Mouse (Mus musculus) Muller cell, postnatal 12 days (primary cell): ENCODE data around the gene Tomm40l.

Source experiments
- DNase-seq: peaks from one replicate; pipeline ENCODE4 v3.0.0-alpha.2; 2015; ENCODE audit errors: inconsistent ontology term

Gene Tomm40l

GRCm38 (mm10) chr1:171229750-171230149, 7.4 kb upstream of the Tomm40l start:
- DNase-seq, result no peak

- DNase-seq, result no peak
Observed at GRCm38 (mm10) chr1:171227879-171228278, 5.6 kb upstream of the Tomm40l start.

GRCm38 (mm10) chr1:171226780-171227179, 4.5 kb upstream of the Tomm40l start:
- no peak for DNase-seq

GRCm38 (mm10) chr1:171224857-171225256, 2.5 kb upstream of the Tomm40l start, which contains the start of gene Apoa2:
TSS of gene Apoa2 (plus strand) at chr1:171225054.
- no peak for DNase-seq

GRCm38 (mm10) chr1:171223796-171224195, 1.5 kb upstream of the Tomm40l start:
- DNase-seq, result no peak

- DNase-seq, result no peak
Observed at GRCm38 (mm10) chr1:171223168-171223567, 854 bp upstream of the Tomm40l start.

GRCm38 (mm10) chr1:171221281-171222193, 777 bp downstream of the Tomm40l start:
- no peak for DNase-seq

GRCm38 (mm10) chr1:171220871-171221270, 1.4 kb downstream of the Tomm40l start:
- peak; percentile 76 for DNase-seq

- no peak for DNase-seq
Observed at GRCm38 (mm10) chr1:171216241-171216955, 5.9 kb downstream of the Tomm40l start.

- no peak for DNase-seq
Observed at GRCm38 (mm10) chr1:171213801-171214496, 8.4 kb downstream of the Tomm40l start, which contains the start of gene Nr1i3. TSS of gene Nr1i3 (plus strand) at chr1:171213970.

GRCm38 (mm10) chr1:171212854-171213253, 9.5 kb downstream of the Tomm40l start:
- no peak for DNase-seq

GRCm38 (mm10) chr1:171209409-171209808, 12.9 kb downstream of the Tomm40l start:
- no peak for DNase-seq

- DNase-seq, result no peak
Observed at GRCm38 (mm10) chr1:171205704-171206493, 16.4 kb downstream of the Tomm40l start.

- DNase-seq, result no peak
Observed at GRCm38 (mm10) chr1:171204249-171204644, 18.1 kb downstream of the Tomm40l start.

- no peak for DNase-seq
Observed at GRCm38 (mm10) chr1:171203471-171204248, 18.7 kb downstream of the Tomm40l start.

GRCm38 (mm10) chr1:171200769-171201168, 21.5 kb downstream of the Tomm40l start:
- no peak for DNase-seq

GRCm38 (mm10) chr1:171199532-171199931, 22.8 kb downstream of the Tomm40l start:
- no peak for DNase-seq

GRCm38 (mm10) chr1:171195887-171196397, 26.4 kb downstream of the Tomm40l start, which contains the start of gene Pcp4l1:
TSS of gene Pcp4l1 (minus strand) at chr1:171196268.
- DNase-seq, result peak; percentile 67

- DNase-seq, result no peak
Observed at GRCm38 (mm10) chr1:171195046-171195822, 27.1 kb downstream of the Tomm40l start.
